Mouse (Mus musculus): ENCODE measurements at regions not wholly inside any gene's neighbourhood (a gene's known extent, or its start where the extent isn't known, plus 50 kb on each side); places are given as distances from the start of the nearest gene placed in this dataset.

- Histone ChIP-seq H3K36me3 (ENCODE audit: control insufficient read depth, insufficient read depth, low read length) (no peaks in the 10 kb centered on the region), H3K27ac (replicated peaks; ENCODE audit: low read depth, low read length) (no peak overlapping the region), H3K4me3 (replicated peaks; ENCODE audit: low read length) (no peak overlapping the region), H3K9me3 (ENCODE audit: control insufficient read depth, low read length) (no peaks in the 10 kb centered on the region), H3K9ac (ENCODE audit: low read depth, low read length, severe bottlenecking) (no peak overlapping the region), H3K4me2 (replicated peaks; ENCODE audit: low read depth, low read length, severe bottlenecking) (no peak overlapping the region), H3K27me3 (ENCODE audit: control insufficient read depth, insufficient read depth, low read length) (no peaks in the 10 kb centered on the region), H3K4me1 (ENCODE audit: control insufficient read depth, insufficient read depth, low read length) (0 out of 2 replicates have a peak, but pooled peaks cover 3% of the 10 kb centered on the region)
- DNase-seq (ENCODE audit: low spot score) (no peak), ATAC-seq (ENCODE audit: low FRiP score, low read depth) (no peak)
- 72% methylated on average over 19 of the region's 19 CpGs for WGBS
- TF ChIP-seq POLR2A (IDR thresholded peaks at IDR 0.05; ENCODE audit: borderline replicate concordance, extremely low read depth, insufficient read depth, insufficient read length) = no peak
Observed at GRCm38 (mm10) chr4:142342482-142343206, 103.4 kb upstream of the Kazn start.

GRCm38 (mm10) chr4:142341305-142341704 lies 102.1 kb upstream of the Kazn start:
- DNase-seq (ENCODE audit: low spot score) (no peak), ATAC-seq (ENCODE audit: low FRiP score, low read depth) (no peak)
- no peaks in the 10 kb centered on the region for H3K27me3 ChIP-seq (ENCODE audit: control insufficient read depth, insufficient read depth, low read length)
- H3K9me3 ChIP-seq (ENCODE audit: control insufficient read depth, low read length) = no peaks in the 10 kb centered on the region
- H3K4me3 ChIP-seq (replicated peaks; ENCODE audit: low read length) = no peak overlapping the region
- no peak for TF ChIP-seq POLR2A (IDR thresholded peaks at IDR 0.05; ENCODE audit: borderline replicate concordance, extremely low read depth, insufficient read depth, insufficient read length)
- H3K36me3 ChIP-seq (ENCODE audit: control insufficient read depth, insufficient read depth, low read length) = no peaks in the 10 kb centered on the region
- WGBS = 61% methylated on average over 4 of the region's 4 CpGs
- 0 out of 2 replicates have a peak, but pooled peaks cover 3% of the 10 kb centered on the region for H3K4me1 ChIP-seq (ENCODE audit: control insufficient read depth, insufficient read depth, low read length)
- no peak overlapping the region for H3K9ac ChIP-seq (ENCODE audit: low read depth, low read length, severe bottlenecking)
- H3K4me2 ChIP-seq (replicated peaks; ENCODE audit: low read depth, low read length, severe bottlenecking) = no peak overlapping the region
- no peak overlapping the region for H3K27ac ChIP-seq (replicated peaks; ENCODE audit: low read depth, low read length)

DNA sequence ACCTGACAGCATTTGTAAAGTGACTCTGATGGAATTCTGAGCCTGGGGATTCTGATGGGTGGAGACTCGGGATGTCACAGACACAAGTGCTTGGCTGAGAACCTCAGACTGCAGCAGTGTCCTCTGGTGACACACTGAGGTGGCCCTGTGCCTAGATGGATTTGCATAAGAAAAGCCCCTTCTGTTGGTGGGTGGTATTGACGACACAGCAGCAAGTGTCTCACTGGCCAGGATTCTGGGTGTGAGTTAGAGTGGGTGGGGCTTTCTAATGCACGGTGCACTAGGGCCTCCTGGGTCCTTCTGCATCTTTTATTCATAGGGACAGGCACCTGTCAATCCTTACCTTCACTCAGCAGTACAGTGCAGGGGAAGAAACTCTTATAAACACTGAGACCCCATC lies 100.9 kb upstream of the Kazn start:
- TF ChIP-seq POLR2A (IDR thresholded peaks at IDR 0.05; ENCODE audit: borderline replicate concordance, extremely low read depth, insufficient read depth, insufficient read length) = no peak
- 16% methylated on average over 3 of the region's 3 CpGs for WGBS
- Histone ChIP-seq H3K4me2 (replicated peaks; ENCODE audit: low read depth, low read length, severe bottlenecking) (no peak overlapping the region), H3K9me3 (ENCODE audit: control insufficient read depth, low read length) (no peaks in the 10 kb centered on the region), H3K9ac (ENCODE audit: low read depth, low read length, severe bottlenecking) (no peak overlapping the region), H3K27me3 (ENCODE audit: control insufficient read depth, insufficient read depth, low read length) (no peaks in the 10 kb centered on the region), H3K27ac (replicated peaks; ENCODE audit: low read depth, low read length) (no peak overlapping the region), H3K4me3 (replicated peaks; ENCODE audit: low read length) (no peak overlapping the region), H3K36me3 (ENCODE audit: control insufficient read depth, insufficient read depth, low read length) (no peaks in the 10 kb centered on the region), H3K4me1 (ENCODE audit: control insufficient read depth, insufficient read depth, low read length) (0 out of 2 replicates have a peak, but pooled peaks cover 3% of the 10 kb centered on the region)
- ATAC-seq (ENCODE audit: low FRiP score, low read depth) = no peak
- no peak for DNase-seq (ENCODE audit: low spot score)

DNA sequence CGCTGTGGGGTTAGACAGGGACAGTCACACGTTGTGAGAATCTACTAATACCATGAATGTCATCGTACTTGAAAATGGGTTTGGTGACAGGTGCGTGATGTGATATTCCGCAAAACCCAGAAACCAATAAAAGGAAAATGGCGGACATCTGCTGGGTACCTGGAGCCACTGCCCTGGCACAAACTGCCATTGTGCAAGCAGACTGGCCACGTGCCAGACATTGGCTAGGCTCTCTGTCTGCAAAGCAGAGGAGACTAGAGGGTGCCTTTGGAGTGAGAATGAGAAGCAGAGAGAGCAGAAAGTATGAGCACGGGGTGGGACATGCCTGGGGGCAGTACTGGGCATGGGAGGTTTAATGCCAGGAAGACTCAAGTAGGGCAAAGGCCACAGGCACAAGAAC lies 98.5 kb upstream of the Kazn start:
- H3K4me1 ChIP-seq (ENCODE audit: control insufficient read depth, insufficient read depth, low read length) = 0 out of 2 replicates have a peak, but pooled peaks cover 3% of the 10 kb centered on the region
- ATAC-seq (ENCODE audit: low FRiP score, low read depth) (no peak; the same call in 1 of the 2 replicates), DNase-seq (ENCODE audit: low spot score) (no peak)
- no peaks in the 10 kb centered on the region for H3K27me3 ChIP-seq (ENCODE audit: control insufficient read depth, insufficient read depth, low read length)
- H3K9ac ChIP-seq (ENCODE audit: low read depth, low read length, severe bottlenecking) = no peak overlapping the region
- H3K27ac ChIP-seq (replicated peaks; ENCODE audit: low read depth, low read length) = no peak overlapping the region
- H3K36me3 ChIP-seq (ENCODE audit: control insufficient read depth, insufficient read depth, low read length) = no peaks in the 10 kb centered on the region
- H3K4me2 ChIP-seq (replicated peaks; ENCODE audit: low read depth, low read length, severe bottlenecking) = no peak overlapping the region
- no peak for TF ChIP-seq POLR2A (IDR thresholded peaks at IDR 0.05; ENCODE audit: borderline replicate concordance, extremely low read depth, insufficient read depth, insufficient read length)
- WGBS = 87% methylated on average over 8 of the region's 8 CpGs
- H3K9me3 ChIP-seq (ENCODE audit: control insufficient read depth, low read length) = no peaks in the 10 kb centered on the region
- no peak overlapping the region for H3K4me3 ChIP-seq (replicated peaks; ENCODE audit: low read length)

- Histone ChIP-seq H3K27me3 (ENCODE audit: control insufficient read depth, insufficient read depth, low read length) (no peaks in the 10 kb centered on the region), H3K4me2 (replicated peaks; ENCODE audit: low read depth, low read length, severe bottlenecking) (no peak overlapping the region), H3K36me3 (ENCODE audit: control insufficient read depth, insufficient read depth, low read length) (no peaks in the 10 kb centered on the region), H3K9me3 (ENCODE audit: control insufficient read depth, low read length) (no peaks in the 10 kb centered on the region), H3K27ac (replicated peaks; ENCODE audit: low read depth, low read length) (no peak overlapping the region), H3K4me1 (ENCODE audit: control insufficient read depth, insufficient read depth, low read length) (0 out of 2 replicates have a peak, but pooled peaks cover 3% of the 10 kb centered on the region), H3K4me3 (replicated peaks; ENCODE audit: low read length) (no peak overlapping the region), H3K9ac (ENCODE audit: low read depth, low read length, severe bottlenecking) (no peak overlapping the region)
- ATAC-seq (ENCODE audit: low FRiP score, low read depth) (no peak), DNase-seq (ENCODE audit: low spot score) (no peak)
- TF ChIP-seq POLR2A (IDR thresholded peaks at IDR 0.05; ENCODE audit: borderline replicate concordance, extremely low read depth, insufficient read depth, insufficient read length) = no peak
- WGBS = 57% methylated on average over 2 of the region's 2 CpGs
Observed at GRCm38 (mm10) chr4:142336943-142337342, 97.7 kb upstream of the Kazn start.
